10 mouse cellular contexts compared by ENCODE assay signal in the genomic region with DNA sequence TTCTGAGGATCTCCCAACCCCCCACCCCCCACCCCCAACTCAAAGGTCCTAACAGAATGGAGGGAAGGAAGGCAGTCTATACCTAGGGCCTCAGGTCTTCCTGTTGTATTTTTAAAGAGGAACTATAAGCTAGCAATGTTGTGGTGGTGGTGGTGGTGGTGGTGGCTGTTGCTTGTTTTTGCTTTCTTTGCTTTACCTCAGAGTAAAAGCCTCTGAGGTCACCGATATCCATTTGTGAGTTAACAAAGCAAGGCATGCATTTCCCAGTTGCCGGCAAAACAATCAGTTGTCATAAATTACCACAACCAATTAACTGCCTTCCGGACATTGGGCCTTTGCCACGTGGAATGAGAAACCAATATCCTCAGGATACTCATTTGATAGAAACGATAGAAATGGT.
DNase-seq lines count a peak whose midpoint lies in the region; ATAC-seq and TF ChIP-seq lines count a peak whose summit lies in the region.
"Had no signal": no experiment of that assay in that cellular context is flagged by ENCODE, and none has a peak within 500 bp of the region (broad histone marks: within the 10 kb centered on the region; RNA-seq: fewer than 3 reads in every experiment).

No protein-coding gene starts in this region.

- H3K9me3 ChIP-seq in heart, postnatal 0 days (replicated peaks; ENCODE audit: control insufficient read depth, low read length) = no peaks in the 10 kb centered on the region
- no peaks in the 10 kb centered on the region for H3K9me3 ChIP-seq in heart, embryonic 10.5 days
- no peaks in the 10 kb centered on the region for H3K9me3 ChIP-seq in hindbrain, embryonic 14.5 days (ENCODE audit: control insufficient read depth, low read length)
- no peaks in the 10 kb centered on the region for H3K9me3 ChIP-seq in neural tube, embryonic 15.5 days (replicated peaks)

- 63% methylated on average over 5 of the region's 5 CpGs for WGBS in heart, postnatal 0 days
- WGBS in heart, embryonic 10.5 days = 79% methylated on average over 5 of the region's 5 CpGs
- WGBS in thymus, adult 2 months = 2% methylated on average over 5 of the region's 5 CpGs
- 38% methylated on average over 5 of the region's 5 CpGs for WGBS in hindbrain, embryonic 14.5 days
- WGBS in neural tube, embryonic 15.5 days = 17% methylated on average over 5 of the region's 5 CpGs

- H3K4me2 ChIP-seq in heart, postnatal 0 days (ENCODE audit: low read depth, low read length) = no peak overlapping the region
- H3K4me2 ChIP-seq in hindbrain, embryonic 14.5 days (replicated peaks) = no peak overlapping the region
- H3K4me2 ChIP-seq in neural tube, embryonic 15.5 days = no peak overlapping the region

- no peak for TF ChIP-seq EP300 in heart, postnatal 0 days (IDR thresholded peaks at IDR 0.05; ENCODE audit: low read depth)

- no peak for DNase-seq in heart, postnatal 0 days (ENCODE audit: low spot score)
- DNase-seq in heart, embryonic 10.5 days (ENCODE audit: low spot score) = no peak
- DNase-seq in thymus, adult 2 months = no peak
- no peak for DNase-seq in thymus, postnatal 10 days (ENCODE audit: low spot score in 2 of 2)
- DNase-seq in hindbrain, embryonic 14.5 days (ENCODE audit: low spot score) = no peak
- no peak for DNase-seq in cerebellum, adult 8-10 months
- no peak for DNase-seq in lung, postnatal 36 days
- DNase-seq: adrenal gland, postnatal 10 days; cerebellum, adult 11-12 months had no signal

- TF ChIP-seq POLR2A in thymus, adult 2 months (IDR thresholded peaks at IDR 0.05; ENCODE audit: control insufficient read depth, extremely low read depth, insufficient read depth, low read length, poor library complexity) = no peak

- H3K9ac ChIP-seq in heart, postnatal 0 days (replicated peaks; ENCODE audit: low read depth, low read length) = no peak overlapping the region
- H3K9ac ChIP-seq in hindbrain, embryonic 14.5 days = no peak overlapping the region
- no peak overlapping the region for H3K9ac ChIP-seq in neural tube, embryonic 15.5 days (replicated peaks)

- no peak for TF ChIP-seq CTCF in heart, postnatal 0 days (IDR thresholded peaks at IDR 0.05; ENCODE audit: low read depth)
- TF ChIP-seq CTCF in thymus, adult 2 months (IDR thresholded peaks at IDR 0.05; ENCODE audit: borderline replicate concordance, control insufficient read depth, extremely low read depth, insufficient read depth, low read length, poor library complexity) = no peak

- peak overlapping the region; percentile 65; the same call in 1 of the 2 replicates for H3K27ac ChIP-seq in heart, postnatal 0 days (ENCODE audit: low read depth)
- H3K27ac ChIP-seq in heart, embryonic 10.5 days = no peak overlapping the region
- H3K27ac ChIP-seq in thymus, adult 2 months (ENCODE audit: control insufficient read depth, insufficient read depth, low read length) = peak overlapping the region; percentile 95
- H3K27ac ChIP-seq in hindbrain, embryonic 14.5 days = peak overlapping the region; percentile 14; the same call in 1 of the 2 replicates
- H3K27ac ChIP-seq in neural tube, embryonic 15.5 days (replicated peaks) = 0 out of 2 replicates have a peak overlapping the region, but pooled peaks have one; percentile 30

- no peak for ATAC-seq in heart, postnatal 0 days (ENCODE audit: insufficient read depth, low read depth)
- ATAC-seq in hindbrain, embryonic 14.5 days (ENCODE audit: low FRiP score) = no peak
- ATAC-seq in neural tube, embryonic 15.5 days (ENCODE audit: low FRiP score) = no peak

- H3K4me3 ChIP-seq in heart, postnatal 0 days (ENCODE audit: low read depth, low read length) = no peak overlapping the region
- no peak overlapping the region for H3K4me3 ChIP-seq in heart, embryonic 10.5 days
- no peak overlapping the region; the same call in 1 of the 2 replicates for H3K4me3 ChIP-seq in thymus, adult 2 months (ENCODE audit: control insufficient read depth, insufficient read depth, low read length)
- no peak overlapping the region for H3K4me3 ChIP-seq in hindbrain, embryonic 14.5 days (replicated peaks; ENCODE audit: low read length)
- no peak overlapping the region for H3K4me3 ChIP-seq in neural tube, embryonic 15.5 days (replicated peaks)

- H3K4me1 ChIP-seq in heart, postnatal 0 days (ENCODE audit: control insufficient read depth, insufficient read depth) = peaks cover 18% of the 10 kb centered on the region; the same call in 1 of the 2 replicates
- peaks cover 36% of the 10 kb centered on the region for H3K4me1 ChIP-seq in heart, embryonic 10.5 days
- peaks cover 60% of the 10 kb centered on the region for H3K4me1 ChIP-seq in thymus, adult 2 months (replicated peaks; ENCODE audit: control insufficient read depth, insufficient read depth, low read length)
- H3K4me1 ChIP-seq in hindbrain, embryonic 14.5 days (replicated peaks; ENCODE audit: control insufficient read depth, insufficient read depth, low read length) = peaks cover 40% of the 10 kb centered on the region
- H3K4me1 ChIP-seq in neural tube, embryonic 15.5 days = peaks cover 29% of the 10 kb centered on the region

- no peaks in the 10 kb centered on the region for H3K36me3 ChIP-seq in heart, postnatal 0 days (replicated peaks; ENCODE audit: control insufficient read depth, insufficient read depth, low read length)
- no peaks in the 10 kb centered on the region for H3K36me3 ChIP-seq in heart, embryonic 10.5 days
- H3K36me3 ChIP-seq in thymus, adult 2 months (ENCODE audit: control insufficient read depth, insufficient read depth, low read length) = no peaks in the 10 kb centered on the region
- no peaks in the 10 kb centered on the region for H3K36me3 ChIP-seq in hindbrain, embryonic 14.5 days (replicated peaks; ENCODE audit: control insufficient read depth, insufficient read depth)
- no peaks in the 10 kb centered on the region for H3K36me3 ChIP-seq in neural tube, embryonic 15.5 days

- no peaks in the 10 kb centered on the region for H3K27me3 ChIP-seq in heart, postnatal 0 days (ENCODE audit: control insufficient read depth, insufficient read depth, low read length)
- peaks cover 22% of the 10 kb centered on the region for H3K27me3 ChIP-seq in heart, embryonic 10.5 days (ENCODE audit: insufficient read depth, poor library complexity, severe bottlenecking)
- no peaks in the 10 kb centered on the region for H3K27me3 ChIP-seq in thymus, adult 2 months (ENCODE audit: control insufficient read depth, insufficient read depth, low read length)
- H3K27me3 ChIP-seq in hindbrain, embryonic 14.5 days (ENCODE audit: control insufficient read depth, insufficient read depth, low read length) = no peaks in the 10 kb centered on the region
- H3K27me3 ChIP-seq in neural tube, embryonic 15.5 days (replicated peaks) = no peaks in the 10 kb centered on the region
